Mouse (Mus musculus): ENCODE measurements around the gene Slc29a2. TPM values are rescaled to one million over a fixed set of nuclear protein-coding genes. Genes with fewer than 3 reads are reported as not detected.
"Not testable (repeated sequence)": the region's sequence is repeated elsewhere in the genome, so short reads cannot be mapped to it uniquely, and the experiment has no call there.

Slc29a2 gene
- polyA plus RNA-seq, 1 experiment from 2014 or later, result 6.2 TPM

- no peak overlapping the region for H3K4me3 ChIP-seq (replicated peaks; ENCODE audit: low read depth, low read length)
- H3K36me3 ChIP-seq (ENCODE audit: control insufficient read depth, insufficient read depth, low read length), result no peaks in the 10 kb centered on the region
- no peak overlapping the region for H3K4me2 ChIP-seq (ENCODE audit: low read length)
- peaks cover 20% of the 10 kb centered on the region for H3K27me3 ChIP-seq (ENCODE audit: control insufficient read depth, insufficient read depth, low read length)
- ATAC-seq (ENCODE audit: low FRiP score, low TSS enrichment), result no peak
- WGBS, result 44% methylated on average over 5 of the region's 5 CpGs
- no peaks in the 10 kb centered on the region for H3K9me3 ChIP-seq (ENCODE audit: control insufficient read depth, low read length)
- H3K27ac ChIP-seq (replicated peaks; ENCODE audit: low read depth, low read length), result peak overlapping the region; percentile 10; the same call in 1 of the 2 replicates
- peak; percentile 75 for DNase-seq
- peaks cover 28% of the 10 kb centered on the region for H3K4me1 ChIP-seq (ENCODE audit: control insufficient read depth, insufficient read depth, low read length)
- no peak overlapping the region for H3K9ac ChIP-seq (replicated peaks; ENCODE audit: low read length)
Observed at GRCm38 (mm10) chr19:4994043-4994442, 29.6 kb upstream of the Slc29a2 start.

GRCm38 (mm10) chr19:4999445-5000140, 24.1 kb upstream of the Slc29a2 start:
- Histone ChIP-seq H3K4me2 (ENCODE audit: low read length) (no peak overlapping the region), H3K9me3 (ENCODE audit: control insufficient read depth, low read length) (no peaks in the 10 kb centered on the region), H3K4me1 (ENCODE audit: control insufficient read depth, insufficient read depth, low read length) (peaks cover 18% of the 10 kb centered on the region), H3K27ac (replicated peaks; ENCODE audit: low read depth, low read length) (no peak overlapping the region), H3K36me3 (ENCODE audit: control insufficient read depth, insufficient read depth, low read length) (no peaks in the 10 kb centered on the region), H3K4me3 (replicated peaks; ENCODE audit: low read depth, low read length) (no peak overlapping the region), H3K9ac (replicated peaks; ENCODE audit: low read length) (no peak overlapping the region), H3K27me3 (ENCODE audit: control insufficient read depth, insufficient read depth, low read length) (no peaks in the 10 kb centered on the region)
- ATAC-seq (ENCODE audit: low FRiP score, low TSS enrichment), result no peak
- no peak for DNase-seq
- WGBS, result 81% methylated on average over 6 of the region's 6 CpGs

DNA sequence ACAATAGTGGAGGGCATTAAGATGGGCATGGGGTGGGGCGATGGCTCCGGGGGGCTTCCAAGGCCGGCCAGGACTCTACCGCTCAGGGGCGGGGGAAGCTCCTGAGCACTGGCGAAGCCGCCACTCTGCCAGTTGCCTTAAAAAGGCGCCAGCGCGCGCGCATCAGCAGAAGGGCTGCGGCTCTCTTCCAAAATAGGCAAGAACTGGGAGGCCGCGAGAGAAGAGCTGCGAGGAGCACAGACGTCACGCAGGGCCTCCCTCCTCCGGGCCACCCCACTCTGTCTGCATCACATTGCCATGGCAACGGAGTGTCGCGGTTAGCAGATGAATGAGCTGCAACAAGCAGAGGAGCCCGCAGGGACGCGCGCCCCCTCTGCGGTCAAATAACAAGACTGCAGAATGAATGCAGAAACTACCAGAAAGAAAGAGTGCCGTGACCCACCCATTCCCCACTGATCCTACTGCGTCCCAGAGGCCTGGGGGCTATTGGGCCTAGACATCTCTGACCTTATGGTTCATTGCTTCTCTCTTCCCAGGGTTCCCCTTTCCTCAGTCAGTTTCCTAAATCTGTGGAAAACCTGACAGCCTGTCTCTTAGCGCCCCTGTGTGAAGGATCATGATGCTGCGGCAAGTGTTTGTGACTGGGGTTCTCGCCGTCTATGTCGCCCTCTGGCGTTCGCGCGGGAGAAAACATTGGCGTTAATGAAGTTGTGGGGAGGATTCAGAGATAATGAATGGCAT, 21.8 kb upstream of the Slc29a2 start:
- Histone ChIP-seq H3K36me3 (ENCODE audit: control insufficient read depth, insufficient read depth, low read length) (no peaks in the 10 kb centered on the region), H3K27me3 (ENCODE audit: control insufficient read depth, insufficient read depth, low read length) (no peaks in the 10 kb centered on the region), H3K9ac (replicated peaks; ENCODE audit: low read length) (peak overlapping the region; percentile 66), H3K4me2 (ENCODE audit: low read length) (peak overlapping the region; percentile 77), H3K4me3 (replicated peaks; ENCODE audit: low read depth, low read length) (peak overlapping the region; percentile 35), H3K27ac (replicated peaks; ENCODE audit: low read depth, low read length) (peak overlapping the region; percentile 95), H3K9me3 (ENCODE audit: control insufficient read depth, low read length) (no peaks in the 10 kb centered on the region), H3K4me1 (ENCODE audit: control insufficient read depth, insufficient read depth, low read length) (peaks cover 14% of the 10 kb centered on the region)
- under 1% methylated on average over 39 of the region's 39 CpGs for WGBS
- DNase-seq (peak; percentile 97), ATAC-seq (ENCODE audit: low FRiP score, low TSS enrichment) (peak; percentile 97)

DNA sequence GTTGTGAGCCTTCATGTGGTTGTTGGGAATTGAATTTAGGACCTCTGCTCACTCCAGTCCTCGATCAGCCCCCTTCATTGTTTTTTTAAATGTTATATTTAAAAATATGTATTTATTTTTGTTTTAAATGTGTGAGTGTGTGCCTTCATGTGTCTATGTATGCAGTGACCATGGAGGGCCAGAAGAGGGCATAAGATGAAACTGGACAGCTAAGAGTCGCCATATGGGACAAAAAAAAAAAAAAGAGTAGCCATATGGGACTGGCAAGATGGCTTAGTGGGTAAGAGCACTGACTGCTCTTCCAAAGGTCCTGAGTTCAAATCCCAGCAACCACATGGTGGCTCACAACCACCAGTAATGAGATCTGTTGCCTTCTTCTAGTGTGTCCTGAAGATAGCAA, 20.0 kb upstream of the Slc29a2 start:
- not testable (repeated sequence) for DNase-seq; H3K9ac ChIP-seq (replicated peaks; ENCODE audit: low read length); H3K4me2 ChIP-seq (ENCODE audit: low read length); H3K4me3 ChIP-seq (replicated peaks; ENCODE audit: low read depth, low read length); H3K27ac ChIP-seq (replicated peaks; ENCODE audit: low read depth, low read length); H3K27me3 ChIP-seq (ENCODE audit: control insufficient read depth, insufficient read depth, low read length); H3K9me3 ChIP-seq (ENCODE audit: control insufficient read depth, low read length); ATAC-seq (ENCODE audit: low FRiP score, low TSS enrichment); H3K36me3 ChIP-seq (ENCODE audit: control insufficient read depth, insufficient read depth, low read length)
- peaks cover 14% of the 10 kb centered on the region for H3K4me1 ChIP-seq (ENCODE audit: control insufficient read depth, insufficient read depth, low read length)
- 77% methylated on average over 2 of the region's 2 CpGs for WGBS

DNA sequence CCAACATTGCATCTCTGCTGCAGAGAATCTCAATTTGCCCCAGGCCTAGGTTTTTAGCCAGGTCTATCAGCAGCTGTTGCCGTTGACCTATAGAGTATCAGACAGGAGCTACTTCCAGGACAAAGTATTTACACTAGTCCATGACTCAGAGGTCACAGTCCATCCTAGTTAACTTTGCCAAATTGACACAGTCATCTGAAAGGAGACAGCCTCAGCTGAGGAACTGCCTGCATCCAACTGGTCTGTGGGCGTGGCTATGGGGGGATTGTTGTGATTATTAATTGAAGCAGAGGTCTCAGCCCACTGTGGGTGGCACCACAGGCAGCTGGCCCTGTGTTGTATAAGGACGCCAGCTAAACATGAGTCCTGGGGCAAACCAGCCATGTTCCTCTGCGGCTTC, 18.7 kb upstream of the Slc29a2 start:
- Histone ChIP-seq H3K4me1 (ENCODE audit: control insufficient read depth, insufficient read depth, low read length) (peaks cover 10% of the 10 kb centered on the region), H3K4me3 (replicated peaks; ENCODE audit: low read depth, low read length) (no peak overlapping the region), H3K27ac (replicated peaks; ENCODE audit: low read depth, low read length) (no peak overlapping the region), H3K9ac (replicated peaks; ENCODE audit: low read length) (no peak overlapping the region), H3K9me3 (ENCODE audit: control insufficient read depth, low read length) (no peaks in the 10 kb centered on the region), H3K27me3 (ENCODE audit: control insufficient read depth, insufficient read depth, low read length) (no peaks in the 10 kb centered on the region), H3K36me3 (ENCODE audit: control insufficient read depth, insufficient read depth, low read length) (no peaks in the 10 kb centered on the region), H3K4me2 (ENCODE audit: low read length) (no peak overlapping the region)
- no peak for DNase-seq
- no peak for ATAC-seq (ENCODE audit: low FRiP score, low TSS enrichment)
- 68% methylated on average over 4 of the region's 4 CpGs for WGBS

GRCm38 (mm10) chr19:5013138-5013537, 10.5 kb upstream of the Slc29a2 start:
- no peak overlapping the region for H3K4me2 ChIP-seq (ENCODE audit: low read length)
- no peaks in the 10 kb centered on the region for H3K9me3 ChIP-seq (ENCODE audit: control insufficient read depth, low read length)
- no peak overlapping the region for H3K4me3 ChIP-seq (replicated peaks; ENCODE audit: low read depth, low read length)
- no peak overlapping the region for H3K9ac ChIP-seq (replicated peaks; ENCODE audit: low read length)
- 0 out of 2 replicates have a peak, but pooled peaks cover 2% of the 10 kb centered on the region for H3K4me1 ChIP-seq (ENCODE audit: control insufficient read depth, insufficient read depth, low read length)
- no peaks in the 10 kb centered on the region for H3K27me3 ChIP-seq (ENCODE audit: control insufficient read depth, insufficient read depth, low read length)
- ATAC-seq (ENCODE audit: low FRiP score, low TSS enrichment) (no peak), DNase-seq (no peak)
- no peak overlapping the region for H3K27ac ChIP-seq (replicated peaks; ENCODE audit: low read depth, low read length)
- H3K36me3 ChIP-seq (ENCODE audit: control insufficient read depth, insufficient read depth, low read length), result no peaks in the 10 kb centered on the region
- WGBS, result 83% methylated on average over 8 of the region's 8 CpGs

GRCm38 (mm10) chr19:5014961-5015398, 8.7 kb upstream of the Slc29a2 start:
- ATAC-seq (ENCODE audit: low FRiP score, low TSS enrichment), result no peak
- H3K9me3 ChIP-seq (ENCODE audit: control insufficient read depth, low read length), result no peaks in the 10 kb centered on the region
- no peak overlapping the region for H3K9ac ChIP-seq (replicated peaks; ENCODE audit: low read length)
- H3K4me2 ChIP-seq (ENCODE audit: low read length), result no peak overlapping the region
- WGBS, result 16% methylated on average over 8 of the region's 8 CpGs
- no peaks in the 10 kb centered on the region for H3K27me3 ChIP-seq (ENCODE audit: control insufficient read depth, insufficient read depth, low read length)
- no peak overlapping the region for H3K27ac ChIP-seq (replicated peaks; ENCODE audit: low read depth, low read length)
- peak; percentile 71 for DNase-seq
- H3K4me1 ChIP-seq (ENCODE audit: control insufficient read depth, insufficient read depth, low read length), result 0 out of 2 replicates have a peak, but pooled peaks cover 2% of the 10 kb centered on the region
- H3K4me3 ChIP-seq (replicated peaks; ENCODE audit: low read depth, low read length), result no peak overlapping the region
- H3K36me3 ChIP-seq (ENCODE audit: control insufficient read depth, insufficient read depth, low read length), result no peaks in the 10 kb centered on the region

- no peak overlapping the region for H3K4me3 ChIP-seq (replicated peaks; ENCODE audit: low read depth, low read length)
- no peaks in the 10 kb centered on the region for H3K27me3 ChIP-seq (ENCODE audit: control insufficient read depth, insufficient read depth, low read length)
- 0 out of 2 replicates have a peak, but pooled peaks cover 2% of the 10 kb centered on the region for H3K4me1 ChIP-seq (ENCODE audit: control insufficient read depth, insufficient read depth, low read length)
- H3K27ac ChIP-seq (replicated peaks; ENCODE audit: low read depth, low read length), result no peak overlapping the region
- H3K4me2 ChIP-seq (ENCODE audit: low read length), result no peak overlapping the region
- H3K9me3 ChIP-seq (ENCODE audit: control insufficient read depth, low read length), result no peaks in the 10 kb centered on the region
- H3K36me3 ChIP-seq (ENCODE audit: control insufficient read depth, insufficient read depth, low read length), result no peaks in the 10 kb centered on the region
- DNase-seq (no peak), ATAC-seq (ENCODE audit: low FRiP score, low TSS enrichment) (no peak)
- no peak overlapping the region for H3K9ac ChIP-seq (replicated peaks; ENCODE audit: low read length)
- WGBS, result 51% methylated on average over 10 of the region's 10 CpGs
Observed at GRCm38 (mm10) chr19:5016221-5016742, 7.4 kb upstream of the Slc29a2 start.
